Mouse (Mus musculus) bone marrow macrophage, adult 2 months (primary cell): Measurements from ENCODE around the gene Psmc1. TPM values are rescaled to one million over a fixed set of nuclear protein-coding genes. Genes with fewer than 3 reads are reported as not detected.

Experiments
- H3K27ac ChIP-seq: 2 replicates; pipeline ENCODE4 v1.5.1; 2012; ENCODE audit warnings: low read depth, low read length; ENCODE audit not compliant: insufficient read depth
- H3K4me1 ChIP-seq: 2 replicates; pipeline ENCODE4 v1.6.1; 2012; ENCODE audit warnings: low read length; ENCODE audit not compliant: control insufficient read depth, insufficient read depth
- H3K4me3 ChIP-seq: 2 replicates; pipeline ENCODE4 v1.5.1; 2012; ENCODE audit warnings: mild to moderate bottlenecking, low read length, moderate library complexity; ENCODE audit not compliant: insufficient read depth
- CTCF ChIP-seq: IDR thresholded peaks from 2 replicates; pipeline ENCODE4 v1.5.1; 2012; ENCODE audit warnings: low read depth, mild to moderate bottlenecking, low read length, moderate library complexity
- POLR2A ChIP-seq: IDR thresholded peaks from 2 replicates; pipeline ENCODE4 v1.6.1; 2012; ENCODE audit warnings: mild to moderate bottlenecking, low read depth, low read length, borderline replicate concordance
- polyA plus RNA-seq: library from polyadenylated mRNA; stranded (reverse); fragments of >200 nt; gene quantifications from 2 replicates; pipeline ENCODE4 v1.2.4, GENCODE M21; 2012; ENCODE audit not compliant: missing spikeins, insufficient read depth, insufficient read length

Psmc1 gene
- 164 and 166 TPM in 2 replicates for polyA plus RNA-seq

GRCm38 (mm10) chr12:100109986-100110696, at the start of gene Psmc1:
Psmc1 (plus strand) TSS chr12:100110154.
- Histone ChIP-seq H3K4me3 (peak within 1 kb of the TSS; percentile 97), H3K27ac (peak within 1 kb of the TSS; percentile 87), H3K4me1 (peaks cover 39% of the 10 kb centered on the region)
- TF ChIP-seq CTCF (no peak), POLR2A (peak; percentile 74; the same call in 1 of the 2 replicates)

- Histone ChIP-seq H3K4me1 (peaks cover under 1% of the 10 kb centered on the region), H3K4me3 (no peak overlapping the region), H3K27ac (no peak overlapping the region)
- no peak for TF ChIP-seq POLR2A
- TF ChIP-seq CTCF, result no peak
Observed at GRCm38 (mm10) chr12:100061071-100061470, 48.9 kb upstream of the Psmc1 start.

GRCm38 (mm10) chr12:100061826-100062225, 48.1 kb upstream of the Psmc1 start:
- H3K4me1 ChIP-seq, result peaks cover 6% of the 10 kb centered on the region
- TF ChIP-seq POLR2A (no peak), CTCF (no peak)
- no peak overlapping the region for H3K27ac ChIP-seq
- no peak overlapping the region for H3K4me3 ChIP-seq

GRCm38 (mm10) chr12:100062584-100062983, 47.4 kb upstream of the Psmc1 start:
- Histone ChIP-seq H3K4me3 (no peak overlapping the region), H3K27ac (no peak overlapping the region), H3K4me1 (peaks cover 10% of the 10 kb centered on the region)
- TF ChIP-seq CTCF (no peak), POLR2A (no peak)

- no peak overlapping the region for H3K4me3 ChIP-seq
- TF ChIP-seq CTCF, result no peak
- TF ChIP-seq POLR2A, result no peak
- H3K27ac ChIP-seq, result no peak overlapping the region
- peaks cover 20% of the 10 kb centered on the region for H3K4me1 ChIP-seq
Observed at GRCm38 (mm10) chr12:100065109-100065508, 44.8 kb upstream of the Psmc1 start.

- Histone ChIP-seq H3K4me1 (peaks cover 20% of the 10 kb centered on the region), H3K27ac (peak overlapping the region; percentile 83), H3K4me3 (peak overlapping the region; percentile 34)
- no peak for TF ChIP-seq CTCF
- no peak for TF ChIP-seq POLR2A
Observed at GRCm38 (mm10) chr12:100067477-100067876, 42.5 kb upstream of the Psmc1 start.

- Histone ChIP-seq H3K4me3 (no peak overlapping the region), H3K4me1 (peaks cover 8% of the 10 kb centered on the region), H3K27ac (no peak overlapping the region)
- TF ChIP-seq CTCF, result no peak
- TF ChIP-seq POLR2A, result no peak
Observed at GRCm38 (mm10) chr12:100073201-100073672, 36.7 kb upstream of the Psmc1 start.

GRCm38 (mm10) chr12:100075715-100076114, 34.2 kb upstream of the Psmc1 start:
- TF ChIP-seq CTCF (no peak), POLR2A (no peak)
- Histone ChIP-seq H3K27ac (no peak overlapping the region), H3K4me3 (no peak overlapping the region), H3K4me1 (0 out of 2 replicates have a peak, but pooled peaks cover 5% of the 10 kb centered on the region)

- TF ChIP-seq CTCF (no peak), POLR2A (no peak)
- Histone ChIP-seq H3K27ac (no peak overlapping the region), H3K4me1 (peaks cover 5% of the 10 kb centered on the region), H3K4me3 (no peak overlapping the region)
Observed at GRCm38 (mm10) chr12:100079636-100080286, 30.2 kb upstream of the Psmc1 start.

GRCm38 (mm10) chr12:100088026-100088425, 21.9 kb upstream of the Psmc1 start:
- H3K4me3 ChIP-seq, result no peak overlapping the region
- H3K27ac ChIP-seq, result no peak overlapping the region
- H3K4me1 ChIP-seq, result peaks cover 38% of the 10 kb centered on the region
- TF ChIP-seq POLR2A (no peak), CTCF (no peak)
